Mouse (Mus musculus) MEL (cell line): ENCODE data around the gene U90926.

Experiments
- BHLHE40 ChIP-seq: IDR thresholded peaks from 2 replicates; pipeline ENCODE4 v1.6.1; 2012; ENCODE audit warnings: low read depth, mild to moderate bottlenecking, inconsistent platforms, low read length, improper control_type of control experiment, borderline replicate concordance
- CHD2 ChIP-seq: IDR thresholded peaks from 2 replicates; pipeline ENCODE4 v1.6.1; 2011; ENCODE audit warnings: low read length, improper control_type of control experiment
- CTCF ChIP-seq, 3 experiments: IDR thresholded peaks in 2 of 3; conservative IDR thresholded peaks in 1 of 3; 2 replicates each; pipeline ENCODE4 v1.5.1; 2011 to 2012; ENCODE audit warnings: low read length in 3 of 3, low read depth in 2 of 3, mild to moderate bottlenecking in 2 of 3, improper control_type of control experiment in 1 of 3, inconsistent platforms in 1 of 3, mixed read lengths in 1 of 3, moderate library complexity in 1 of 3; ENCODE audit not compliant: control insufficient read depth in 1 of 3, insufficient read depth in 1 of 3, poor library complexity in 1 of 3, severe bottlenecking in 1 of 3
- E2F4 ChIP-seq: IDR thresholded peaks from 2 replicates; pipeline ENCODE4 v1.6.1; 2011; ENCODE audit warnings: low read depth, low read length, improper control_type of control experiment, borderline replicate concordance
- EP300 ChIP-seq, 2 experiments: IDR thresholded peaks; 2 replicates each; pipeline ENCODE4 v1.6.1; 2011; ENCODE audit warnings: improper control_type of control experiment in 2 of 2, low read length in 2 of 2, low read depth in 1 of 2, mild to moderate bottlenecking in 1 of 2
- ETS1 ChIP-seq: IDR thresholded peaks from 2 replicates; pipeline ENCODE4 v1.6.1; 2012; ENCODE audit warnings: low read depth, mild to moderate bottlenecking, inconsistent platforms, low read length, improper control_type of control experiment, moderate library complexity
- GATA1 ChIP-seq: IDR thresholded peaks from 2 replicates; pipeline ENCODE4 v1.6.1; 2011; ENCODE audit warnings: low read depth, low read length, improper control_type of control experiment
- KAT2A ChIP-seq: conservative IDR thresholded peaks from 2 replicates; pipeline ENCODE4 v1.6.1; 2012; ENCODE audit warnings: low read depth, low read length, improper control_type of control experiment, inconsistent platforms
- MAX ChIP-seq: IDR thresholded peaks from 2 replicates; pipeline ENCODE4 v1.6.1; 2011; ENCODE audit warnings: low read length, improper control_type of control experiment
- MXI1 ChIP-seq: IDR thresholded peaks from 2 replicates; pipeline ENCODE4 v1.6.1; 2011; ENCODE audit warnings: mild to moderate bottlenecking, low read depth, low read length, improper control_type of control experiment
- POLR2A ChIP-seq, 2 experiments: IDR thresholded peaks; 2 replicates each; pipeline ENCODE4 v1.6.1; 2011 to 2012; ENCODE audit warnings: low read length in 2 of 2, mild to moderate bottlenecking in 2 of 2, control low read depth in 1 of 2, improper control_type of control experiment in 1 of 2, low read depth in 1 of 2, moderate library complexity in 1 of 2; ENCODE audit not compliant: control insufficient read depth in 1 of 2, insufficient read depth in 1 of 2, poor library complexity in 1 of 2
- RCOR1 ChIP-seq: IDR thresholded peaks from 2 replicates; pipeline ENCODE4 v1.6.1; 2012; ENCODE audit warnings: low read depth, mild to moderate bottlenecking, inconsistent platforms, low read length, improper control_type of control experiment
- TCF12 ChIP-seq: IDR thresholded peaks from 2 replicates; pipeline ENCODE4 v1.6.1; 2014; ENCODE audit warnings: low read depth, mild to moderate bottlenecking, inconsistent platforms, low read length, improper control_type of control experiment, moderate library complexity

GRCm38 (mm10) chr5:92229514-92229913, 14.3 kb upstream of the U90926 start:
- TF ChIP-seq MXI1: no peak
- TF ChIP-seq CTCF (IDR thresholded peaks at IDR 0.05 in 2 of 3, conservative IDR thresholded peaks at IDR 0.05 in 1 of 3; ENCODE audit: control insufficient read depth in 1 of 3, insufficient read depth in 1 of 3, low read depth in 2 of 3, low read length in 3 of 3, poor library complexity in 1 of 3, severe bottlenecking in 1 of 3): no peak
- no peak for TF ChIP-seq RCOR1
- no peak for TF ChIP-seq EP300 (IDR thresholded peaks at IDR 0.05; ENCODE audit: low read depth in 1 of 2, low read length in 2 of 2)
- no peak for TF ChIP-seq GATA1
- TF ChIP-seq MAX: no peak
- no peak for TF ChIP-seq CHD2
- TF ChIP-seq E2F4: no peak
- TF ChIP-seq KAT2A: no peak
- no peak for TF ChIP-seq POLR2A (IDR thresholded peaks at IDR 0.05; ENCODE audit: control insufficient read depth in 1 of 2, insufficient read depth in 1 of 2, low read depth in 1 of 2, low read length in 2 of 2, poor library complexity in 1 of 2)
- TF ChIP-seq ETS1: no peak
- no peak for TF ChIP-seq BHLHE40
- no peak for TF ChIP-seq TCF12
